Mouse (Mus musculus): ENCODE data around the gene Tbx18.

Gene Tbx18

DNA sequence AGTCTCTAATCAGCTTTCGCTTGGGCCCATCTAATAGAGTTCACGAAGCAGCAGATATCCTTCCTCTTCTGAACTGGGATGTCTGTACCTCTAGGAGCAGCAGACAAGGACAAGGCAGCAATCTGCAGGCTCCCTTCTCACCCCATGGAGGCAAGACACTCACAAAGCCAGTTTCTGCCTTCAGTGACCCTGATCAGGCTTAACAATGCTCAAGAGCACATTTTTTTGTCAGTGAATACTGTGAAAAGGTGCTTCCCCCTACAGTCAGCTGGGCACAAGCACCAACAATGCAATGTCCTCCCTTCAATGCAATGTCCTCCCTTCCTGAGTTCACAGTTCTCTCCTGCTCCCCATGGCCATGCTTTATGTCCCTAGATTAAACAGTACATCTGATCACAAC lies 9.3 kb downstream of the Tbx18 start:
- in situ Hi-C loops (cut with MboI; ENCODE audit: low sequenced_read_pairs) = no loop called here

DNA sequence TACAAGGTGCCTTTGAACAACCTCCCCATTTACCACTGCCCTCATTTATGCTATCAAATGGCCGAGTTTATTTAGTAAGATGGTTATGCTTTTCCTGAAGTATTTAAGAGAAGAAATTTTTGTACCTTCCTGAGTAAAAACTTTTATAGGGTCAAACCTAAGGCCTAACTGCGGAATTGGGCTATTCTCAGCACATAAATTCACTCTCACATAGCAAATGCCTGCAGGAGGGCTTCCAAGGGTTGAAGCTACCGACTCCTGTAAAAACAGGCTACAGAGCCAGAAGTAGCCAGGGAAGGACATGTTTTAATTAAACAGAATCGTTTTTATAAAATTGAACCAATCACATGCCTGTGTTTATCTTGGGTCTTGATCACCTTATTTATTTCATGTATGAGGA lies 20.7 kb downstream of the Tbx18 start:
- in situ Hi-C loops (cut with MboI; ENCODE audit: low sequenced_read_pairs) = no loop called here

DNA sequence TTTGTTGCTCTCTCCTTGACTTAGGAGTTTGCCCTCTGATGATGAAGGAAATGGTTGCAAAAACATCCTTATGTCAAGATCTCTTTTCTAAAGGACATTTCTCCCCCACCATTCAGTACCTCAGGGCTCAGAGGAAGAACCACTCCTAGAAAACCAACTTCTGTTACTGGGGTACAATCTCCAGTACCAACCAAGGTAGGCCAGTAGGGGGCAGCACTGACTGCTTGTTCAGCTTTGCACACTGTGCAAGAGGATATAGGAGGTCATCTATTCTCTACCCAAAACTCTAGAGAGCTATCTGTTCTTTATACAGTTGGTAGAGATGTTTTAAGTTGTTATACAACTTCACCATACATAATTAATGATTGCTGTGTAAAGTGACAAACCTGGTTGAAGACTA lies 22.9 kb downstream of the Tbx18 start:
- in situ Hi-C loops (cut with MboI; ENCODE audit: low sequenced_read_pairs) = no loop called here

GRCm38 (mm10) chr9:87702267-87702666 lies 28.8 kb downstream of the Tbx18 start:
- in situ Hi-C loops (cut with MboI; ENCODE audit: low sequenced_read_pairs) = no loop called here

GRCm38 (mm10) chr9:87686981-87687380 lies 44.1 kb downstream of the Tbx18 start:
- in situ Hi-C loops (cut with MboI; ENCODE audit: low sequenced_read_pairs) = no loop called here

GRCm38 (mm10) chr9:87682247-87682646 lies 48.8 kb downstream of the Tbx18 start:
- in situ Hi-C loops (cut with MboI; ENCODE audit: low sequenced_read_pairs) = no loop called here
